Mouse (Mus musculus) liver, embryonic 16.5 days (tissue): Measurements from ENCODE around the gene Hist1h3d. TPM values are rescaled to one million over a fixed set of nuclear protein-coding genes. Genes with fewer than 3 reads are reported as not detected.

Experiments used
- ATAC-seq: fragments of 200-750 bp; cut with Nextera tagmentation; 2 replicates; pipeline ENCODE4 v1.8.0; 2017; ENCODE audit warnings: low read depth, mild to moderate bottlenecking, moderate number of reproducible peaks, moderate library complexity
- H3K27ac ChIP-seq: fragments of 300-500 bp; sonication (generic); 2 replicates; pipeline ENCODE4 v1.5.1; 2014; ENCODE audit warnings: mild to moderate bottlenecking, low read length
- H3K27me3 ChIP-seq: fragments of 300-500 bp; sonication (generic); 2 replicates; pipeline ENCODE4 v1.6.1; 2014; ENCODE audit warnings: low read depth, low read length, mixed read lengths; ENCODE audit not compliant: control insufficient read depth, insufficient read depth
- H3K36me3 ChIP-seq: fragments of 300-500 bp; sonication (generic); 2 replicates; pipeline ENCODE4 v1.6.1; 2014; ENCODE audit warnings: mild to moderate bottlenecking; ENCODE audit not compliant: control insufficient read depth, insufficient read depth
- H3K4me1 ChIP-seq: fragments of 300-500 bp; sonication (generic); 2 replicates; pipeline ENCODE4 v1.6.1; 2014; ENCODE audit warnings: low read depth, low read length, mixed read lengths; ENCODE audit not compliant: control insufficient read depth
- H3K4me2 ChIP-seq: fragments of 300-500 bp; sonication (generic); 2 replicates; pipeline ENCODE4 v1.6.1; 2014; ENCODE audit warnings: low read depth, low read length, mixed read lengths
- H3K4me3 ChIP-seq: fragments of 300-500 bp; sonication (generic); 2 replicates; pipeline ENCODE4 v1.5.1; 2014; ENCODE audit warnings: low read depth, mild to moderate bottlenecking, low read length
- H3K9ac ChIP-seq: fragments of 300-500 bp; sonication (generic); 2 replicates; pipeline ENCODE4 v1.6.1; 2014; ENCODE audit warnings: low read depth, low read length
- H3K9me3 ChIP-seq: fragments of 300-500 bp; sonication (generic); replicated peaks from 2 replicates; pipeline ENCODE4 v1.6.1; 2016; ENCODE audit warnings: low read length; ENCODE audit not compliant: control insufficient read depth
- WGBS: fragments of 180-500 bp; shearing (Covaris S2); extraction: QIAGEN DNeasy Blood & Tissue Kit; methylation state at CpG from one replicate; pipeline ENCODE4 v1.1.7; 2014; ENCODE audit not compliant: insufficient replicate concordance; 5-methylcytosine and 5-hydroxymethylcytosine counted together
- polyA plus RNA-seq: library from polyadenylated mRNA; unstranded; fragments of >200 nt; fragmentation: Nextera tagmentation; extraction: Ambion mirVana; gene quantifications from 2 replicates; pipeline ENCODE4 v1.2.1, GENCODE M21; 2015

Hist1h3d gene
- polyA plus RNA-seq, 1 experiment from 2014 or later, result 7.7 TPM

GRCm38 (mm10) chr13:23604452-23604851, 28.9 kb downstream of the Hist1h3d start:
- Histone ChIP-seq H3K9ac (no peak overlapping the region), H3K4me2 (no peak overlapping the region), H3K27me3 (no peaks in the 10 kb centered on the region), H3K27ac (no peak overlapping the region), H3K9me3 (no peaks in the 10 kb centered on the region), H3K4me1 (peaks cover 16% of the 10 kb centered on the region), H3K4me3 (no peak overlapping the region), H3K36me3 (no peaks in the 10 kb centered on the region)
- no peak for ATAC-seq
- 80% methylated on average over 3 of the region's 3 CpGs for WGBS

DNA sequence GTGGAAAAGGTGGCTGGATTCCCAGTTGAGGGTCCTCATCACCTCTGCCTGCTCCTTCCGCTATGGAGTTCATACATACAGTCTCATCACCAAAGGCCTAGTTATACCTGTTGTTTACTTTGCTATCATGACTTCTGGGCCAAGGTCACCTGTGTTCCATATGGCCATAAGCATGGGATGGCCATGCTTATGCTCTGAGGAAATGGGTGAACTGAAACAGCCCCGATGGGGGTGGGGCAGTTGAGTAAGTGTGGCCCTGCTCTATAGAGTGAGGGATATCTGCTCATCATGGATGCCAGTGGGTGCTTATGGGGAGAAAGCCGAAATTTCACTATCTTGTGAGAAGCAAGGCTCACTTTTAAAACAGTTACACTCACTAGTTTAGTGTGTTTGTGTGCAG, 29.5 kb downstream of the Hist1h3d start:
- 80% methylated on average over 3 of the region's 3 CpGs for WGBS

DNA sequence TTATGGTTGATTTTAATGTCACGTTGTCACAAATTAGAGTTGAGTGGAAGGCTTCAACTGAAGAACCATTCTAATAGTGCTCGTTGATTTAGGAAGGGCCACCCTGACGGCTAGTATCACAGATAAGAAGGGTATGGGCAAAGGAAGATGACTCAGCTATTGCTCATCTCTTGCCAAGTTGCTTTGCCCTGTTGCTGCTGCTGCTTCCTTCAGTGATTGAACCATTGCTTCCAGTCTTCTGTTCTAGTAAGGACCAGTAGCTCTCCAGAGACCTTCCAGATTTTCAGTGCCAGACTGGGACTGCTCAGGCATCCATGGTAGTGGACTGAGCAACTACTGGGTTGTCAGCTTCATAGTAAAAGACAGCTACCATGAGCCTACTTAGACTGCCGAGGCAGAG, 33.6 kb downstream of the Hist1h3d start:
- H3K4me3 ChIP-seq, result peak overlapping the region; percentile 34; the same call in 1 of the 2 replicates
- H3K27ac ChIP-seq, result peak overlapping the region; percentile 93
- peak; percentile 97 for ATAC-seq
- H3K9ac ChIP-seq, result peak overlapping the region; percentile 58
- no peaks in the 10 kb centered on the region for H3K9me3 ChIP-seq
- WGBS, result 27% methylated on average over 4 of the region's 4 CpGs
- peak overlapping the region; percentile 61 for H3K4me2 ChIP-seq
- H3K27me3 ChIP-seq, result no peaks in the 10 kb centered on the region
- peaks cover 21% of the 10 kb centered on the region for H3K4me1 ChIP-seq
- 0 out of 2 replicates have a peak, but pooled peaks cover 3% of the 10 kb centered on the region for H3K36me3 ChIP-seq

More for the DNA sequence above, 29.5 kb downstream of the Hist1h3d start:
- Histone ChIP-seq H3K27me3 (no peaks in the 10 kb centered on the region), H3K9ac (no peak overlapping the region), H3K27ac (no peak overlapping the region), H3K36me3 (no peaks in the 10 kb centered on the region), H3K9me3 (no peaks in the 10 kb centered on the region), H3K4me3 (no peak overlapping the region), H3K4me1 (peaks cover 22% of the 10 kb centered on the region), H3K4me2 (no peak overlapping the region)
- no peak for ATAC-seq

DNA sequence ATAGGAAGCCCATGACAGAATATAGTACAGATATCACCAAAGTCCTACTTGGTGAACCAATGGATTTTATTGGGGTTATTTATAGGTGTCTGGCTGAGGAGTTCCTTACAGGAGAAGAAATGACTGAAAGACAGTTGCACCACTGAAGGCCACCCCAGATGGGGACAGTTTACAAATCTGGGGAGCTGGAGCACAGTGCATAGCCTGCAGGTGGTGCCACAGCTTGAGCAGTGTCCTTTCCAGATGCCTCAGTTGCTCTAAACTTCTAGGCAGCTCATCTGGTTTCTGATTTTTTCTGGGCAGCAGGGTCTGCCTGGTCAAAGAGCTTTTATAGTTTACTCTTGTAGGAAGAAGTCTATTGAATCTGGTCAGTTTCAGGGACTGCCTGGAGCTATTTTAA, 34.3 kb downstream of the Hist1h3d start:
- H3K4me3 ChIP-seq, result no peak overlapping the region
- H3K4me1 ChIP-seq, result peaks cover 21% of the 10 kb centered on the region
- H3K27ac ChIP-seq, result peak overlapping the region; percentile 93
- no peak for ATAC-seq
- H3K4me2 ChIP-seq, result peak overlapping the region; percentile 61; the same call in 1 of the 2 replicates
- H3K27me3 ChIP-seq, result no peaks in the 10 kb centered on the region
- no peaks in the 10 kb centered on the region for H3K9me3 ChIP-seq
- H3K9ac ChIP-seq, result peak overlapping the region; percentile 46
- H3K36me3 ChIP-seq, result 0 out of 2 replicates have a peak, but pooled peaks cover 3% of the 10 kb centered on the region

DNA sequence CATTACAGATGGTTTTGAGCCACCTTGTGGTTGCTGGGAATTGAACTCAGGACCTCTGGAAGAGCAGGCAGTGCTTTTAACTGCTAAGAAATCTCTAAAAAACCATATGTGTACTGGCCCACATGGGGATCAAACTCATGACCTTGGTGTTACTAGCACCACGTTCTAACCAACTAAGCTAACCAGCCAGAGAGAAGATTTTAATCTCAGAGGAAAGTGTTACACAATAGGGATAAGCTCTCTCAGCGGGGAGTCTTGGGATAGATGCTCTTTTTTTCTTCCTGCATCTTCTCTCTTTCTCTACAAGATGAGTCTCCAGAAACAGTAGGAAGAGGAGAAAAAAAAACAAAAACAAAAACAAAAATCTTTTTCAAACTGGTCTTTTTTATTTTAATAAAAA, 34.8 kb downstream of the Hist1h3d start:
- 60% methylated on average over 2 of the region's 2 CpGs for WGBS
- Histone ChIP-seq H3K4me2 (no peak overlapping the region), H3K27me3 (no peaks in the 10 kb centered on the region), H3K9ac (no peak overlapping the region), H3K9me3 (no peaks in the 10 kb centered on the region), H3K27ac (no peak overlapping the region), H3K4me1 (peaks cover 21% of the 10 kb centered on the region), H3K4me3 (no peak overlapping the region), H3K36me3 (0 out of 2 replicates have a peak, but pooled peaks cover 3% of the 10 kb centered on the region)
- no peak for ATAC-seq

DNA sequence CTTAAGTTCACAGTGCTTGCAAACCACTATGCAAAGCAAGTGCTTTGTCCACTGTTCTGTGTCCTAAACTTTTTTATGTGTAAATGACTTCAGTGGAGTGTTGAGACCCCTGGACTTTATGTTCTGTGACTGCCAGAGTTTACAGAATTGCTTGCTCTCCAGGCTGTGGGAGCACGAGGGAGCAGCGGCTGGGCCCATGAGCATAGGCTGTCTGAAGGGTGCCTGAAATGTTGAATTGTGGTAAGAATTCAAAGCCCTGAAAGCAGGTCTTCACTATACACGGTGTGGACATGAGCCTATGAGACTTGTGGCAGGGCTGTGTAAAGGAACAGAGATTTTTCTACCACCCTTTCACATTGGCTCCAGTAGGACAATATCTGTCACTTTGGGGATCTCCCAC, 36.1 kb downstream of the Hist1h3d start:
- no peak for ATAC-seq

DNA sequence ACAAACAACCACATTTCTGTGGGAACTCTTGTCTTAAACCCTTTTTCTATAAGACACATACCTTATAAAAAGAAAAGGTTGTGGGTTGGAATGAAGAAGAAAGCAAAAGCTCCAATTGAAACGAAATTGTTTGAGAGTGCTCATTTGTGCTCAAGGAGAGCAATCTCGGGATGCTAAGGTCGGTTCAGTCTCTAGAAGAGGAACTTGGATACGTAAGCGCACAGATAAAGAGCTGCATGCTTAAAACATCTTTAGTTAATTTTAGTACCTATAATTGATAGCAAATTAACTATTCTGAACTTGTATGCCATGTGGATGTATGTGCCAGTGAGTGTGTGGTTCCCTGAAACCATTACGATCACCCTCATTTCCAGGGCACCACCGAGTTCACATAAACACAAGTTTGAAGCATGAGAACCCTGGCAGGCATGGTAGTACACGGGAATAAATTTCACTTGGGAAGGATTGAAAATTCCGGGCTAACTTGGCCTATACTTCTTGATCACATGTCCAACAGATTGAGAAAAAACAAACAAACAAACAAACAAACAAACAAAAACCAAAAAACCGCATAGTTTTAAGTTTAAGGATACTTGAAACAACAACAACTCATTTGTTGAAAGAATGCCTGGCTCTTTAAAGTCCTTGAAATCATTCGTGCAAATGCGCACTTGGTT, 44.6 kb downstream of the Hist1h3d start:
- Histone ChIP-seq H3K27me3 (no peaks in the 10 kb centered on the region), H3K4me1 (peaks cover 7% of the 10 kb centered on the region), H3K27ac (peak overlapping the region; percentile 98), H3K9ac (peak overlapping the region; percentile 80), H3K4me2 (peak overlapping the region; percentile 91), H3K4me3 (peak overlapping the region; percentile 67), H3K9me3 (no peaks in the 10 kb centered on the region), H3K36me3 (no peaks in the 10 kb centered on the region)
- 20% methylated on average over 12 of the region's 12 CpGs for WGBS
- ATAC-seq, result no peak

More for the DNA sequence above, 36.1 kb downstream of the Hist1h3d start:
- WGBS, result 87% methylated on average over 3 of the region's 3 CpGs
- no peaks in the 10 kb centered on the region for H3K9me3 ChIP-seq
- peaks cover 21% of the 10 kb centered on the region for H3K4me1 ChIP-seq
- 0 out of 2 replicates have a peak, but pooled peaks cover 3% of the 10 kb centered on the region for H3K36me3 ChIP-seq
- H3K27me3 ChIP-seq, result no peaks in the 10 kb centered on the region
- H3K27ac ChIP-seq, result 0 out of 2 replicates have a peak overlapping the region, but pooled peaks have one; percentile 27
- H3K9ac ChIP-seq, result no peak overlapping the region
- no peak overlapping the region for H3K4me2 ChIP-seq
- no peak overlapping the region for H3K4me3 ChIP-seq

- Histone ChIP-seq H3K9ac (peak within 1 kb of the TSS; percentile 80), H3K27ac (peak within 1 kb of the TSS; percentile 98), H3K9me3 (no peaks in the 10 kb centered on the region), H3K36me3 (no peaks in the 10 kb centered on the region), H3K4me3 (peak within 1 kb of the TSS; percentile 67), H3K4me1 (peaks cover 7% of the 10 kb centered on the region), H3K27me3 (peaks cover 3% of the 10 kb centered on the region; the same call in 1 of the 2 replicates), H3K4me2 (peak within 1 kb of the TSS; percentile 91)
- under 1% methylated on average over 27 of the region's 27 CpGs for WGBS
- ATAC-seq, result peak; percentile 65
Measured at GRCm38 (mm10) chr13:23620733-23621531, 45.4 kb downstream of the Hist1h3d start, which contains the start of gene Hist1h2be. Gene Hist1h2be, minus strand, starts transcription at chr13:23621124.
